Mouse (Mus musculus) embryonic fibroblast, embryonic 13.5 days (primary cell): Measurements from ENCODE around the gene 9430097D07Rik.

Experiments
- CTCF ChIP-seq: IDR thresholded peaks from 2 replicates; pipeline ENCODE4 v1.5.1; 2011; ENCODE audit warnings: mild to moderate bottlenecking, control low read depth, low read length, moderate library complexity, borderline replicate concordance; ENCODE audit not compliant: insufficient read depth
- POLR2A ChIP-seq: IDR thresholded peaks from 2 replicates; pipeline ENCODE4 v1.6.1; 2011; ENCODE audit warnings: low read depth, mild to moderate bottlenecking, control low read depth, low read length, moderate library complexity

DNA sequence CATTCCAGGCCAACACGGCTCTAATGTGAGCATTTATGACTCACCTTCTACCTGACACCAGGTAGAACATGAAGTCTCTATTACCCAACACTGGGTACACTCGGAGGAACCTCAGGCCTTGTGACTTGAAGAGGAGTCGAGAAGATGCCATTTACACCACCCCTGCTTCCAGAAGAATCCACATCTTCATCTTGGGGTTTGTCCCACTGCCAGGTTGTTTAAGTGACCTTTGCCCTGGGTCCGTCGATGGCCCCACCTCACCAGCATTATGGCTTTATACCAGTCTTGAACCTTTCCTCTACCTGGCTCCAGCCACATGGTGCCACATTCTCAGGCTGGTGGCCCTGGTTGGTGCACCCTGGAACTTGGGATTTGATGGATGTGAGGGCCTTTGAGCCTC, 21.8 kb upstream of the 9430097D07Rik start:
- no peak for TF ChIP-seq CTCF
- TF ChIP-seq POLR2A: no peak
